Mouse (Mus musculus): ENCODE measurements around the gene Samd1.
A peak's percentile ranks its signal among the peaks of the same experiment; 100 is the strongest.

The Samd1 gene

GRCm38 (mm10) chr8:83997511-83998141, at the start of gene Samd1:
Samd1 (plus strand) TSS chr8:83997672.
- no peak for DNase-seq (ENCODE audit: low spot score in 2 of 2)

GRCm38 (mm10) chr8:83954749-83955105, 42.7 kb upstream of the Samd1 start:
- no peak for DNase-seq (ENCODE audit: low spot score in 2 of 2)

DNA sequence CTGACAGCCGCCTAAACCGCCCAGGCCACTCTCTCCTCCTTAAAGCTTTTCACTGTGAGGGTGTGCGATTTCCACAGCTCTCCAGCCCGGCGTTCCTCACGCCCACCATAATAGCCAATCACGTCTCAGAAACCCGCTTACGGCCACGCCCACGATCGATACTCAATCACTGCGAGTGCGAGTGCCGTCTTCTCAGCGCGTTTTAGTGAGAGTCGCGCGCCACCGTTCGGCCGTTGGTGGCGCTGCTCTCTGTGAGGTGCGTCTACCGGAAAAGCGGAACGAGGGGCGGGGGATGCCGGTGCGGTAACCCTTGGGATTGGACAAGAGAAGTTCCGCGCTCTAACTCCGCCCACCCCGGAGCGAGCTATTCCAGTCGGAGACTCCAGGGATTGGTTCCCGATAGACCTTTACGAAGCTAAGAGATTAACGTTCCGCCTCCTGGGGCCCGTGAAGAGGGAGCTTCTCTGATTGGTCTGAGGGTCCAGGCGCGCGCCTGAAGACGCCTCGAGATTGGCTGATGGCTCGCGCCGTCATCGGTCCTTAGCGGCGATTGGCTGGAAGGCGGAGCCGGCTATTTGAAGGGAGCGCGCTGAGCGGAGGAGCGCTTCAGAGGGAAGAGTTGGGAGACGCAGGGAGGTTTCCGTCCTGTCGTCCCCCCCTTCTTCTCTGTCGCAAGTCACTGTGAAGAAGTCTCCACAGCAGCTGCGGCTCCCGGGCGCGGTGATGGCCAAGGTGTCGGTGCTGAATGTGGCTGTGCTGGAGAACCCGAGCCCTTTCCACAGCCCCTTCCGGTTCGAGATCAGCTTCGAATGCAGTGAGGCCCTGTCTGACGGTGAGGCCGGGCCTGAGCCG, 42.1 kb upstream of the Samd1 start, which contains the start of the genes Gm10644 and Asf1b:
Gene Gm10644, minus strand, starts transcription at position 100 of the 852 bp plus-strand sequence.
Gene Asf1b, plus strand, starts transcription at position 402 of the 852 bp plus-strand sequence.
- DNase-seq (ENCODE audit: low spot score in 2 of 2) = peak; percentile 99 to 100

DNA sequence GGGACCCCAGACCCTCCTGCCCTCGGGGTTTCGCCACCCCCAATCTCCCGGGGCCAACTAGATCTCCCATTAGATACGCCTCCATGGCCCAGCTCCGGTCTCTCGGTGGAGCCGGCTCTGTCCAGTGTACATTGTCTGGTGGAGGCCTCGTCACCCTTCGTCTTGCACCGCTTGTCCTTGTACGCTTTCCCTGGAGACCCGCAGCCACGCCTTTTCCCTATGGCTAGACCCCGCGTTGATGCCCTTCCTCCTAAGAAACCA, 41.6 kb upstream of the Samd1 start:
- no peak for DNase-seq (ENCODE audit: low spot score in 2 of 2)

GRCm38 (mm10) chr8:83956789-83957188, 40.7 kb upstream of the Samd1 start:
- no peak for DNase-seq (ENCODE audit: low spot score in 2 of 2)

DNA sequence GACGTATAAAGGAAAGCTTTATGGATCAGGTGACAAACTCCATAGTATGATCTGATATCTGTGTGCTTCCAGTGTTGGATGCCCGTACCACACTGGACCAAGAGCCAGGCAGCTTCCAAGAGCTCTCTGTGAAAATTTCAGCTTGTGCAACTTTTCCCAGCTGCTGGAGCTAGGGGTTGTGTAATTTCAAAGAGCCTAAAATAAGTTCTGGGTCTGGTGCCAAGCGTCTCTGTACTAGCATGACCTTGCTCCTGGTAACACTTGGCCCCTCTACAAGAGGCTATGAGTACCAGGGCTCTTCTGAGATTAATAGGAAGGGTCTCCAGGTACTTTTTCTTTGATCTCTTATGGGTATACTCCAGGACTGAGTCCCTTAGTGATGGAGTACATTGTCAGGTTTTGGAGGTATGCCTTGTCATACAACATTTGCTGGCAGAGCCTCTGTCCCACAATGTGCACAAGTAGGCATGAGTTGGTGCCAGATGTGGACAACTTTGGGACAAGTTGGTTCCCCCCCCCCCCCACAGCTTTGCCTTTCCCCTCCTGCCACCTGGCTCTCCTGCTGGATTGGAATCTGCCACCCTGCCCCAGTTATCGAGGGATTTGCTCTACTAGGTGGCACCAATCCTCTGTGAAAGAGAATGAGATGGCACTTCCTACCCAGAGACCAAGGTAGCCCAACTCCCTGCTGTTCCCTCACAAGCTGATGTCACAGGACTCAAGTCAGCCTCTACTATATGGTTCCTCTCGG, 33.3 kb upstream of the Samd1 start:
- no peak for DNase-seq (ENCODE audit: low spot score in 2 of 2)

- no peak for DNase-seq (ENCODE audit: low spot score in 2 of 2)
Observed at GRCm38 (mm10) chr8:83967701-83968100, 29.8 kb upstream of the Samd1 start.

- DNase-seq (ENCODE audit: low spot score in 2 of 2) = no peak
Observed at GRCm38 (mm10) chr8:83971121-83971520, 26.4 kb upstream of the Samd1 start.

DNA sequence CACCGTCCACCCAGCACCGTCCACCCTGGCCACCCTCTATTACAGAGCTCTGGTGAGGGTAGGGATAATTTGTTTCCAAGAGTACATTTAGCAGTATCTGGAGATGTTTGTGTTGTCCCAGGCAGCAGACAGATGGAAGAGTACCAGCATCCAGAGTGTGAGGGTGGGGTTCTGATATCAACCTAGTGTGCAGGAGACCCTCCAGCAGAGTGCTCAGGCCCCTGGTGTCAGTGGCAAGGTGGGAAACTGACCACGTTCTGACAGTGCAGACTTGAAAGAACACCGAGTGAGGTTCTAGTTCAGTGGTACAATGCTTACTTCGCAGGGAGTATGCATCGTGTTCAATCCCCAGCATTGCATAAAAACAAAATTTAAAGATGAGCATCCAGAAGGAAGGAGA, 25.8 kb upstream of the Samd1 start:
- DNase-seq (ENCODE audit: low spot score in 2 of 2) = no peak

DNA sequence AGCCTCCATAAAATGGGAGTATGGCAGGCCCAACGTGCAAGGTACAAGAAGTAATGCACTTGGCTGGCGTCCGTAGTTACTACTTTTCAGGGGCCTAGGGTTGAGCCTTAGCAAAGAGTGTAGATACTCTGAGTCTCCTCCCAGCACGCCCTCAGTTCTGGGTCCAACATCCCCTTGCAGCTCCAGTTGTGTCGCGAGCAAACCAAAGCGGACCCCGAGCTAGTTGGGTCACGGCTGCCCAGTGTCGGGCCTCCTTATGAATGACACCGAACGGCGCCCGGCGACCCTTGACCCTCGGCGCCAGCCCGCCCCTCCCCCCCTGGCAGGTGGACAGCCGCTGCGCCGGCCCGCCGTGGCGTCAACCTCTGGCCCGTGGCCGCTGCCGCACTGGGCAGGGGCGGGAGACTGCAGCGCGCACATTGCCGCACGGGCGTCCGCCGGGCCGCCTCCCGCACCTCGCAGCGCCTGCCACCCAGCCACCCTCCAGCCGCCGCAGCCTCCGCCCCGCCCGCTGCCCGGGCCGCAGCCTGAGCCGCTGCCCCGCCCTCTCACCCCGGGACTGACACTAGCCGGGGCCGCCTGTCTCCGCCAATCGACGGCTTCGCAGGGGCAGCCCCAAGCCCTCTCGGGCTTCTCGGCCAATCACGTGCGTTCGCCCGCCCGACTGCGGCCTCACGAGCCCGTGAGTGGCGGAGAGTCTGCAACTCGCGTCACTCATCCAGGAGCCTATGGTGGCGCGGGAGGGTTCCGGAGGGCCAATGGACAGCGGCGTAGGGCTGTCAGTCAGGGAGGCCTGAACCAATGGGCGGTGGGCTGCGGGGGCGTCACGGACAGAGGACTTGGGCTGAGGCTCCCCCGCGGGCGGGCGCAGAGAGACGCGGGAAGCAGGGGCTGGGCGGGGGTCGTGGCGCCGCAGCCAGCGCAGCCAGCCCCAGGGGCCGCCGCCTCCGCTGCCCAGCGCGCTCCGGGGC, 25.0 kb upstream of the Samd1 start, which contains the start of gene Prkaca:
Gene Prkaca, plus strand, starts transcription at position 844 of the 971 bp plus-strand sequence.
- DNase-seq (ENCODE audit: low spot score in 2 of 2) = peak; percentile 99 to 100

DNA sequence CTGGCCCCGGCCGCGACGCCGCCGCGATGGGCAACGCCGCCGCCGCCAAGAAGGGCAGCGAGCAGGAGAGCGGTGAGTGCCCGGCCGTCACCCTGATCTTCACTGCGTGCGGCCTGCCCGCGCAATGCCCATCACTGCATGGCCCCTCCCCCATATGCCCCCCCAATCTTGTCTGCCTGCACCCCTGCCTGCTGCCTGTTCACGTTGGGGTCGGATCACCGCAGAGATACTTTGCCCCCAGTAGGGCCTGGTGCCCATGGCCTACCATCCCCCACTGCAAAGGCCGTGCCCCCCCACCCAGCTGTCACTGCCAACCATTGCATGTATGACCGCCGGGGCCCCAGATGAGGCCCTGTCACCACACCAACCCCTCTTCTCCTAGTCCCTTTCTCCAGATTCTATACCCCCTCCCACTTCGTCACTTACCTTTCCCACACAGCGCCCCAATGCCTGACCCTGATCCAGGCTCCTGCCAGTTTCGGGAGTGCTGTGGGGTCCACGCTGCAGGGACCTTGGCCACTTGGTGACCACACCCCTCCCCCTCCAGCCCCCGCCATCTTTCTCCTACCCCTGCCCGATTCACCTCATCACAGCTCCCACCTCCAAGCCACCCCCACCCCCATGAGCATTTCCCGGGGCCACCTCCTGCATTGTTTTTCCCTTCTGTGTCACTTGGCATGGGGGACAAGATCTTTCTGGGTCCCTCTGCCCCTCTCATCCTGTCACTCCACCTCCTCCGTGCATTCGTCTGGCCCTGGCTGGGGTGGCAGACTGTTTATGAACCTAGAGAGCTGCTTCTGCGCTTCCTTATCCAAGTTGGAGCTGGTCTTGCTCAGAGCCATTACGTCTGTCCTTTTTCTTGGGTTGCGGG, 24.1 kb upstream of the Samd1 start:
- DNase-seq (ENCODE audit: low spot score in 2 of 2) = no peak

GRCm38 (mm10) chr8:83974521-83974920, 23.0 kb upstream of the Samd1 start:
- no peak for DNase-seq (ENCODE audit: low spot score in 2 of 2)

GRCm38 (mm10) chr8:83976101-83976630, 21.3 kb upstream of the Samd1 start:
- no peak for DNase-seq (ENCODE audit: low spot score in 2 of 2)

GRCm38 (mm10) chr8:83976779-83977350, 20.6 kb upstream of the Samd1 start:
- DNase-seq (ENCODE audit: low spot score in 2 of 2) = no peak

GRCm38 (mm10) chr8:83977646-83978045, 19.8 kb upstream of the Samd1 start:
- no peak for DNase-seq (ENCODE audit: low spot score in 2 of 2)

DNA sequence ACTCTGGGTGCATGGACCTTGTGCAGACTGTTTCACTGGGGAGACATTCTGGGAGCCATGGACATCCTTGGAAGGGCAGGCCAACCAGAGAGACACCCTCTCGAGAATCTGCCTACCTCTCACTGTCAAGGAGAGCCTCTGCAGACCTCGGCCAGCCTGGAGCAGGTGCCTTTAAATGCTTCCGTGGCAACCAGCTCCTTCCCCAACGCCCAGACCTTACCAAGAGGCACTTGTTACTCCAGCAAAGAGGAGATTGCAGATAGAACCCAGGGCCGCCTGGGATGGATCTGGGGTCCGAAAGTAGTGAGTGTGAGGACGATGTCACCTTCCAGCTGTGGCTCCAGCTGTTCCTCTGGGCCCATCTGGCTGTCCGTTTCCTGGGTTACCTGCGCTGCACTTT, 19.3 kb upstream of the Samd1 start:
- no peak for DNase-seq (ENCODE audit: low spot score in 2 of 2)

- DNase-seq (ENCODE audit: low spot score in 2 of 2) = no peak
Observed at GRCm38 (mm10) chr8:83980250-83980649, 17.2 kb upstream of the Samd1 start.

DNA sequence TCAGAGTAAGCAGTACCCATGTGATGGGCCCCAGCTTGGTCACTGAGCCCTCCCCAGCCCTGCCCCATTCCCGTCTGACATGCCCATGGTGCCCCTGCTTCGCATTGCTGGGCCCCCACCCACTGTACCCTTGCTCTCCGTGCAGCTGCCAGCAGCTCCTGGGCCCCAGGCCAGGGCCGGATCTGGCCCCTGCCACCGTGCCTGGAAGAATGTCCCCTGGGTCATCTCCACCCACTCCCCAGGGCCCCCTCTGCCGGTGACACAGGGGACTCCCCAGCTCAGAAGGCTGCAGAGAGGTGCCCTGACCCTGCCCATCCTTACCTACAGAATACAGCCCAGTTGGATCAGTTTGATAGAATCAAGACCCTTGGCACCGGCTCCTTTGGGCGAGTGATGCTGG, 16.6 kb upstream of the Samd1 start:
- no peak for DNase-seq (ENCODE audit: low spot score in 2 of 2)

DNA sequence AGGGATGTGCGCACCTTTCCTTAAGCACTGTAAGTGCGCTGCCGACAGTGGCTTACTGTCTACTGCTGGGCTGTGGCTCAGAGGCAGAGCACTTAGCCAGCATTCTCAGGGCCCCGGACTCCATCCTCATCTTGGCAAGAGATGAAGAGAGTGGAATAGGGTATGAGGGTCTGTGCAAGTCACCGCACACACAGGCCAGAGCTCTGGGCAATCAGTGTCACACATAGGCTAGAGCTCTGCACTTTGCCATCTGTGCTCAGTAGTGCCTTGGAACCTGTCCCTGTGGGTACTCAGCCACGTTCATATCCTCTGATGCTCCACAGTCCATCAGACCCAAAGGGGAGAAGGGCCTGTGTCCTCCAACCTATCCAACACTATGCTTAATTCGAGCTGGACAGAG, 15.9 kb upstream of the Samd1 start:
- no peak for DNase-seq (ENCODE audit: low spot score in 2 of 2)

DNA sequence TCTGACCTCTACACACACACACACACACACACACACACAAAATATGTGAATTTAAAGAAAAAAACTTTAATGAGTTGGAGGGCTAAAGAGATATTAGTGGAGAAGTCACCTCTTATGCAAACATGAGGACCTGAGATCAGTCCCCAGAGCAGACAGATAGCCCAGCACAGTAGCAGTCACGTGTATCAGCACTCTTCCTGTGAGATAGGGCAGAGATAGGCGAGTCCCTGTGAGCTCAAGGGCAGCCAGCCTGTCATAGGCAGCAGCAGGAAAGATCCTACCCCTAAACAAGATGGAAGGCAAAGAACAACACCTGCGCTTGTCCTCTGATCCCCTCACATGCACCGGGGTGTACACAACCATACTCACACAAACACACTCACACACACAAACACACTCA, 15.0 kb upstream of the Samd1 start:
- DNase-seq (ENCODE audit: low spot score in 2 of 2) = no peak

Measured in right cerebral cortex, postnatal 36 days (tissue).